Mouse (Mus musculus) gastrocnemius, postnatal 4 days (tissue): ENCODE measurements at regions not wholly inside any gene's neighbourhood (a gene's known extent, or its start where the extent isn't known, plus 50 kb on each side); places are given as distances from the start of the nearest gene placed in this dataset.

ENCODE experiments used
- DNase-seq, 2 experiments: peaks; one replicate each; pipeline ENCODE4 v3.0.0; 2021 to 2022; ENCODE audit warnings: low spot score in 2 of 2, mixed read lengths in 2 of 2

DNA sequence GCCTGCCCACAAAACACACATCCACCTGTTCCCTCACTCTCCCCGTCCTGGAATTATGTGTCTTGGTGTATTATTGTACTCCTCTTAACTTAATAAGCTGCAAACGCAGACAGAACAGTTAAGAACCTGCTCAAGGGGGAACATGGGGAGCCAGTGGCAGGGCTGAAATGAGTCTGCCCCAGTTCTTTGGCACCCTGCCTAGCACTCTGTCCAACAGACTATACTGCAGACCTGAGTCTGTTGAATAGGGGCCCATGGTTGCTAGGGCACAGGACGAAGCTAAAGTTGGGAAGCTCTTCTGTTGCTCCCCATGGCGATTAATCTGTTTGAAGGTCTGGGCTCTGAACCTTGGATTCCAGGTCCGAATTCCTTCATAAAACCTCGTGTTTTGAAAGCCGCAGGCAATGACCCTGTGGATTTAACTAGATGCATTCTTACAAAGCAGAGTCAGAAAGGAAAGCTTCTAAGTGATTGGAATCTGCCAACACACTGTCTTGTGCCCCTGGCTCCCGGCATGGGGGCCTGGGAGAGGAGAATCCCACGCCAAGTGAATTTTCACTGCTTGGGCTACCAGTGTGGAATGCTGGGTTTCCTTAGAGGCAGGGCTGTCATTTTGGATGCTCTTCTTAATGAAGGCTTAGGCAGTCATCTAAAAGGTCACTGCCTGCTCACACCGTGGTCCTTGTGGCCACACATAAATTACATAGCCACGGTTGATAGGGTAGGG is 479.3 kb downstream of the Nedd1 start:
- peak in 1 of 2 experiments; percentile 14 for DNase-seq

DNA sequence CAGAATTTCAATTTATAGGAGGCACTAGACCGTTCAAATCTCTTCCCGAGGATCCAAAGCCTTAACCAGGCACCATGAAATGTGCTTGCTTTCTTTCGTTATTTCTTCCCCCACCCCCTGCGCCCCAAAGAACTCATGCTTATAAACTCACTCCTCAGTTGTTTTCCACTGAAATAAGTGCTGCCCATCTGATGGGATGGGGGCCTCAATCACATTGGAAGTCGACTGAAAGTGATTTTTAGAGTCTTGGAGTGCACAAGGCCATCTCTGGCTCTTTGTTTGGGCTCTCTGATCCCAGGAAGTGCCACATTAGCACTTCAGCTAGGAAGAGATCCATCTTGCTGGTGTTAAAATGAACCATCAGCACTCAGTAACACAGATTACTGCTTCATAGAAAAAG is 484.3 kb downstream of the Nedd1 start:
- no peak for DNase-seq

DNA sequence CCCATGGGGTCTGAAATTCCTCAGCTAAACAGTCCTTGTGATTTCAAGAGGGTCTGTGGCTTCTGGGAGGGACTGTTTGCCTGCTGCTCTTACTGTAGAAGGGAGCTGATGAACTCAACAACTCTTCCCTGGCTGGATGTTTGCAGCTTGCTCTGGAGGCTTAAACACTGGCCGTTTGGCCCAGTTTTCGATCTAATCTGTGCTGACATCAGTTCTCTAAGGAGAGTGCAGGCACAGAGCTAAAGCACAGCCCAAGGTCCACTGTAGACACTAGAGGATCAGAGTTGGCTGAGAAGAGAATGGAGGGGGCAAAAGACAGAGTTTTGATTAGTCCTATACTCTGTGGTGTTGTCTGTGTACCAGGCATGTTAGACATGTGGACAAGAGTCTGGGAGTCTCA is 490.1 kb downstream of the Nedd1 start:
- no peak for DNase-seq

DNA sequence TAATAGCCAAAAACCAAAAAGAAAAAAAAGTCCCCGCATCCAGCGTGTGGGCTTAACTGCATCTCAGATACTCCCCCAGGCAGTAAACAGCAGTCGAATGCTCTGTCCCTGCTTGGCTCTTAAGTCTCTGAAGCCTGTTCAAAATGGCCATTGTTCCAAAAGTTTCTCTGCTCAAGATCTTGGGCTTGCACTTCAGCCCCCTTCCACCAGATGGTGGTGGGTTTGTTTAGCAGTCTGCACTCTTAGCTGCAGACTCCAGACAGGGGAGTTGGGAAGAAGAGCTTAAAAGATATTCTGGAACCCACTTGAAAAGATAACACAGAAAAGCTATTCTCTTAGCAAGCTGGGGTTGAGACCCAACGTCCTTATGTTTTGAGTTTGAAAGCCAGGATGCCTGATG is 496.4 kb downstream of the Nedd1 start:
- no peak for DNase-seq

DNA sequence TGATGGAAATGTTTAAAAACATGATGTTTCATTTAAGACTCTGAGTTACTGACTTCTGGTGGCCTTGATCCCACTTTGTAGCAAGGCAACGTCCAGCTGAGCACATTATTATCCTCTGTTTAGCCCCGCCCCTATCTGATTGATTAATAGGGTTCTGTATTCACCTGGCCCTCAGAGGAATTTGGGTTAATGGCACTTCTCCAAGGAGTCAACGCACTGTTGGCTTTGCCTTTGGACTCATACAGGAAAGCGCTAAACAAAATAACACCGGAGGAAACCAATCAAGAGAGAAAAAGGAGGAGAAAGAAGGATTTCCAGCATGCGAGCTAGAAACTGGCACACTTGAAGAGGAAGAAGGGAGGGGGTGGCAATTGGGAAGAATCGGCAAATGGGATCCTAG is 497.1 kb downstream of the Nedd1 start:
- no peak for DNase-seq

DNA sequence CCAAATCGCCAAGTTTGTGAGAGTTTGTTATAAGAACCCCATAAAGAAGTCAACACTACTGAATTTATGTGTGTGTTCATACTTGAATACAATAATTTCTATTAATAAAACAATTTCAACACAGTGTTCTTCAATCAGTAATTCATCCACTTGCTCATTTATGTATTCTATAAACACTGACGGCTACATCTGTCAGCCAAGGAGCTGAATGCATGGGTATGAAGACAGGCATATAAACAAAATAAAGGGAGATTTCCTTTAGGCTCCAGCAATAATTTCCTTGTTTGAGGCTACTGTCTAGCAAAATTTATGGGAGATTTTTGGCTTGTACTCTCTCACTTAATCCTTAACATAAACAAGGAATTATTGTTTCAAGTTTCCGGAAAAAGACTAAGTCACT is 502.9 kb downstream of the Nedd1 start:
- DNase-seq = no peak

DNA sequence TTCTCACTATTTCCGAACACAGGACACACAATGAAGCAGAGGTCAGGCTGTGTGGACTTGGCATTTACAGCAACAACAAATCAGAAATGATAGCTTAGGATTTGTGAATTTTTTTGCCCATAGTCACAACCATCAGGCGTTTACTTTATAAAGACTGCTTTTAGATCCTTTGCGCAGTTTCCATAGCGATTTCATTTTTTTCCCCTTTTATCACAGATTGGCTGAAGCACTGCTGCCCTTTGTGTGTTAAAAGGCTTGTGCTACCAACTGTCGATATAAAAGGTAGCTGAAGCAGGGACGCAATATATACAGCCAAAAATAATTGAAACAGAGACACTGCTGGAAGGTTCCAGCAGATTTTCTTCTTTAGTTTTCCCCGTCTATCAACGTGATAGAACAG is 551.4 kb downstream of the Nedd1 start:
- DNase-seq = no peak

DNA sequence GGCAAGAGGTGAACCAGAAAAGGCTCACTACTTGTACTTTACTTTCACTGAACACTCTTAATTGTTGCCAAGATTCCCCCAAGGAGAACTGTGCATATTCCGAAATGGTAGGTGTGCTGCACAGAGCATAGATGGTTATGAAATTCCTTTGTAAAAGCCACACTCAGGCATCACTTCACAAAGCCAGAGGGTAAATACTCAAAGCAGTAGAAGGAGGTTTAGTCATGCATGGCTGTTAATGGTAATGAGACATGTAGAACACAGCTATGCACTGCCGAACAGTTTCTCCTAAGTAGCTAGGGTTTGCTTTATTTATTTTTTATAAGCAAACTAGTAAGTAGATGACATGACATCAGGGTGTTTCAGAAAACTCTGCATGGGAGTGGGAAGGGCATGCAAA is 556.2 kb downstream of the Nedd1 start:
- no peak for DNase-seq

DNA sequence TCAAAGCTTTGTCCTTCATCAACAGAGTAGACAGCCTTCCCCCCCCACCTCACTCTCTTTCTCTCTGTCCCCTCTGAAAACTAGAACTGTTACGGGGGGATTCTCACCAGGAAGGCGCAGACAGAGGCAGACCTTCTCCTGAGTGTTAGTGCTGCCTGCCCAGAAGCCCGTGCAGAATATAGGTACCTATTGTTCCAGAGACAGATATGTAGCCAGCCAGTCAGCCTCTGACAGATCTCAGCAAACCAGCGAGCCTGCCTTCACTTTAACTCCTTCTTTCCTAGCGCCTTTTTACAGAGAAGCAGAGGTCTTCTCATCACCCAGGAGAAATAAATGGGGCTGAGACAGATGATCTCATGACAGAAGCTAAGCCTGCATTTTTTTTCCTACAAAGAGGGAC is 557.2 kb downstream of the Nedd1 start:
- no peak for DNase-seq

DNA sequence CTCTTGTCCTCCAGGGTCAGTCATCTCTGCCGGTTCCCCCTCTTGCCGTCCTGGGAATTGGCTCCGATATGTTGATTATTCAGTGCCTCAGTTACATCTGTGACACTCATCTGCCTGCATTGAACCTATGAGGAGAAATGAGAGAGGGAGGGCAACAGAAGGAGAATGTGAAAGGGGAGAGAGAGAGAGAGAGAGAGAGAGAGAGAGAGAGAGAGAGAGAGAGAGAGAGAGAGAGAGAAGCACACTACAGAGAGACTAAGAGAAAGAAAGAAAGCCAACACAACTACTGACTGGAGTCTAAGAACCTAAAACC is 557.6 kb downstream of the Nedd1 start:
- DNase-seq = no peak

DNA sequence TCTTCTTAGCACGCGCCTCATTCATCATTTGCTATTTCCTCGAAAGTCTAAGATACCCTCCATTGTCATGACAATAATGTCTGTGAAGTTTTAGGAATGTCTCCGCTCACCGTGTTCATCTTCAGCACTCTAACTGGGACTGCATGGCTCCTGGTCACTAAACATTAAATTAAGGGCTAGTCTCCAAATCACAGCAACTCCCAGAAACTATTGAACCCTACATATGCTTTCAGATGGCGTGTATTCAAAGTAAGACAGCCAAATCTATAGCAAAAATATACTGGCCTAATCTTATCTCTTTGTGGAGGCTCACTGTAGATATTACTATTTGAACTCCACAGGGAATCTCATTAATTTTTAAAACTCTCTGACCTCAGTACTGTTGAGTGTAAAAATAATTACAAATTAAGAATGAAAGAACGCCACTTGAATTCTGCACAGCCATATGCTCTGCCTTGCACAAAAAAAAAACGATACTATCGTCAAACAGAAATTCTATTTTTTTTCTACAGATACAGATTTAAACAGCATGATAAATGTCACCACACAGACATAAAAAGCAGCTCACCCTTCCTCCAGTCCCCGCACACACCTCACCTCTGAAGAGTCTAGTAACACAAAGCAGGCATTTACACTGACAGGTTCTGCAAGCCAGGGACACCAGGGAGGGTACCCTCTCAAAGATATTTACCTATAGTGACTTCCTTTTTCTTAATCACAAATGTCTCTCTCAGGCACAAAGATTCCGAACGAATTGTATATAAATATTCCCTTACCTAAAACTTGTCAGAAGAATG is 558.2 kb downstream of the Nedd1 start:
- no peak for DNase-seq

DNA sequence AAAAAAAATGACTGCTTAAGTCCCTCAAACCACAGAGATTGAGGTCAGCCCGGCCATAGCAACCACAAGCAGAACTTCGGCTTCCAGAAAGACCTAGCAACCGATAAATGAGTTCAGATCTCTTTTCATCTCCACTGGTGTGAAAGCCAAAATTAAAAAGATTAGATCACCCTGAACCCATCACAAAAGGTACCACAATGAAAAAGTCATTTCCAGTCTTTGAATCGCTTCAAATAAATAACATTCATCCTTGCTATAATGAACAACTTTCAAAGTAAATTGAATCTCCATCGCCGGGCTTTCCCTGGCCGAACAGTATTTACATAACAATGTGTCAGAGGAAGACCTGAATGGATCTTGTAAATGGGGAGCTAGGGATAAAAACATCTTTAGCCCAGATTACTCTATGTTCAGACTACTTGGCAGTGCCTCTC is 559.1 kb downstream of the Nedd1 start:
- no peak for DNase-seq

DNA sequence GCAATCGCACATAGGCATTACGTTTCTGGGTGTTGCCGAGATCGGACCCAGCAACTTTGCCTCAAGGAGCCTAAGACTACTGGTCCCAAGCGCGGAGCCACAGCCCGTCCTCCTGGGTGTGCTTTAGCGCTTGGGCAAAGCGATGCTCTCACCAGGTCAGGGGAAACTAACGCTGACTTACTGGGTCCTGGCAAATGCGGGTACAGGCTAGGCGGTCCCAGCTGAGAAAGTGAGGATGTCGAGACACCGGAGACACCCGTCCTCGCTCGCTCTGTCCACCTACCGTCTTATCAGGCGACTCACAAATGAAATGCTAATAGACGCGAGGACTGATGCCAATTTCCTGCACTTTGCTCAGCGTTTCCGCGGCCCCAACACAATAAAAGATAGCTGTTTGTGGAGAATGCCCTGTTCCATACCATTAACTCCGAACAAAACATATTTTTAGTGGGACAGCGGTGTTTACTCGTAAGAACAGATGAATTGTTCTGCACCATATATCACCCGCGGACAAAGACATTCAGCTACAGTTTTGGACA is 559.7 kb downstream of the Nedd1 start:
- peak in 1 of 2 experiments; percentile 8 for DNase-seq

DNA sequence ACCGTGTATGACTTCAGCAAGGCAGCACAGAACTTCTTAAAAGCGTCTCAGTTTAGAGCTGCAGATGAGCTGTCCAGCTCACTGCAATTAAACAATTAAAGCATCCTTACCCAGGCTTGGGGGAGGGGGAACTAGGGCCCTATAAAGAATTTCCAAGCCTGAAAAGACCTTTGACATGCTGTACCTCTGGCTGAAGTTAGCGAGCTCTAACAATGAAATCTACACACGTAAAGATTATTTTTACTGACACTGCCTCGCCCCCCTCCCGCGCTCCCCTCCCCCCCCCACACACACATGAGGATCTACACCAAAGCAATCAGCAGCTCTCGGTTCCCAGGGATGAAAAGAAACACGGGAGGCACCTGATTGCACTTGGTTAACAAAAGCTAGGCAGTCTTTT is 560.7 kb downstream of the Nedd1 start:
- no peak for DNase-seq

DNA sequence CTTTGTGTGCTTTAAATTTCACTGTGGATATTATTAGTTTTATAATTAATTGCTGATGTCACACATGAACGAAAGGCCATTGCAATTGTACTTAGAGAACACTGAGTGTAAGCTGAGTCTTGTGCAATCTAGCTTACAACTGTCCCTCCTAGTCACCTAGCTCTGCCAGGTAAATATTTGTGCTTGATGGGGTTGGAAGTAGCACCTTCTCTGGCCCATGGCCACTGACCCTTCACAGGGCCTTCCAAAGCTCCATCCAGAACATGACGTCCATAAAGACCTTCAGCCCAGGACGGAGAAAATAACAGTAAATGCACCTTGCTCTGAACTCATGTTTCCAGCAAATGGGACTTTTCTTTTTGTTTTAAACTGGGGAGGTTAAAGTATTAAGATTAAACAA is 576.0 kb downstream of the Nedd1 start:
- no peak for DNase-seq

DNA sequence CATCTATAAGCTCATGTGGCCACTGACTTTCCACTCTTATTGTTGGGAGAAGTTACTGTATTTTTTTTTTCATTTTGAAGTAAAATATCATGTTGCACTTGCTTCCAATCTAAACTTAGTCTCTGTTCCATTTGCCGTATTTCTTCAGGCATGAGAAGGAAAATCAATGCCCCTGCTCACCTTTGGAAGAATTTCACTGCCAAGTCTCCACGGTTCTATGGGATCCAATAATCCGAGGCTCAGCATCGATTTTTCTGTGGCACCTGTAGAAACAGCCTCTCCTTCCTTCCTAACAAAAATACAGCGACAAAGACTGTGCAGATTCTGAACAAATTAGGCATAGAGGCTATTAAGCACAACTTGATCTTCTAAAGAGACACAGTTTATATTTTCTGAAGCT is 586.7 kb downstream of the Nedd1 start:
- DNase-seq = no peak

DNA sequence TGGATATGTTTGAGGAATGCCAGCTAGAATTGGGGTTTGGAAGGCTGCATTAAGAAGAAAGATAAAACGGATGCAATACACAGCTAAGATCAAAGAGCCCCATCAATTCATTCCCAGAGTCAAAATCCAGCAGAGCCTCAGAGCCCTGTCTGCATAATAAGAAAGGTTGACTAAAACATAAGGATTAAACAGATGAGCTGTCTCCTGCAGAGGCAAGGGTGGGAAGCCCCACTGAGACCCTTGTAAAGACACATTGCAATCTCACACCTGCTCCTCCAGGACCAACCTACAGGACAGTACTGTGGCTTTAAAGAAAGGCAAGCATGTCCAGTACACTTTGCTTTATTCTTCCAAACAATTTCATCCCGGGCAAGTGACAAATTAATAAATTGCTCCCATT is 609.4 kb downstream of the Nedd1 start:
- DNase-seq = no peak

DNA sequence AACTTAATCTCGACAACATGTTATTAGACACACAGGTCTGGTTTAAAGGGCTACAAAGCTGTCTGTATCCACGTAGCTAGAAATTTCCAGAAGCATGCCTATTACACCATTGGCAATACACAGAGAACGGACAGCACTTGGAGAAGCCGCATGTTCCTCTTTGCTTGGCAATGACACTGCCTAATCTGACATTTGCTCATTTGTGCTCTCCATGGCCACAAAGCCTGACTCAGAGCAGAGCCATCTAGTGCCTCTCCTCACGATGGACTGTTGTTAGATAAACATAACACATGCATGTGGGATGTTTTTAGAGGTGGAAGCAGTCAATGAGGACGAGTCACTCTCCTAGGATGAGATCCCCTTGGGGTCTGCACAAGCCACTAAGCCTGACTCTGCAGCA is 615.9 kb downstream of the Nedd1 start:
- DNase-seq = no peak

DNA sequence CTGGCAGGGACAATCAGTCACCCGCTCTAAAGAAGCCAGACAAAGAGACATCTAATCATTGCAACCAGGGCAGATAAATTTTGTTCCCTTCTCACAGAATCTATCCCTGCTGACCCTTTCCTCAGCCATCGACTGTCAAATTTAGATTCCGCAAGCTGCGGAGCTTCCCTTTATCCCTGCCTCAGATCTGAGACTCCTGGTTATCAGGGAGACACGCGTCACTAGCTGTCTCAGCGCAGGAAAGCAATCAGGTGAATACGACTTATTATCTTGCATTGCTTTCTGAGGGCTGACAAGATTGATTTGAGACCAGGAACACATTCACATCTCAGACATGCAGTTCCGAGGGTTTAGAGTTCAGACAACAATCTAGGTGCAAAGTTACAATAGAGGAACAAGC is 618.3 kb downstream of the Nedd1 start:
- no peak for DNase-seq

DNA sequence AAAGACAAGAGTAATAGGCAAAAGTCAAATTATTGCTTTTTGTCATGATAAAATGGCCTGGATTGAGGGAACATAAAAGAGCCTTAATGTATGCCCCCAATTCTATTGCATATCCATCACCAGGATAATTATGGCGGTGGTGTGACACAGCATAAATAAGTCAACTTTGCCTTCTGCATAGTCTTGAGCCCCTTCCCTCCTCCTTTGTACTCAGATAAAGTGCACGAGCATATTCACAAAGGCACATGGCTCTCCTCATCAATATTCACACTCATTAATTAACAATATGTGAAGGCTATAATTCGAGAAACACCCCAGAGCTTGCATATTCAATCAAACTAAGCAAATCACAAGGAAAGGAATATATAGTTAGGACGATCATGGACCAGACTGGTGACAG is 619.5 kb downstream of the Nedd1 start:
- DNase-seq = no peak

DNA sequence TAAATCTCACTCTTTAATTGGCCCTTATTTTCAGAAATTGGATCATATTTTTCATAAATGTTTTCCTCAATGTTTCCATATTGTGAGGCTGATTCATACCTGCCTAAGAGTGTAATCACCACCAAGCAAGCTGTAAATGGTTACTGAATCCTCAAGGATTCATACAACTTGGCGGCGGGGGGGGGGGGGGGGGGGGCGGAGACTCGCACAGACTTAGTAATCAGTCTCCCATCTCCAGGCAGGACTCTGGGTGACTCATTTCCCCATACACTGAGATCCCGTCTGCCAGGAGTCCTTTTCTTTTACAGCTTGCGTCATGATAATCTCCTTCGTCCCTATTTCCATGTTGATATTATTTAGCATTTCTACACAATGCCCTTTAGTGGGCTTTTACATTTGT is 624.7 kb downstream of the Nedd1 start:
- no peak for DNase-seq

DNA sequence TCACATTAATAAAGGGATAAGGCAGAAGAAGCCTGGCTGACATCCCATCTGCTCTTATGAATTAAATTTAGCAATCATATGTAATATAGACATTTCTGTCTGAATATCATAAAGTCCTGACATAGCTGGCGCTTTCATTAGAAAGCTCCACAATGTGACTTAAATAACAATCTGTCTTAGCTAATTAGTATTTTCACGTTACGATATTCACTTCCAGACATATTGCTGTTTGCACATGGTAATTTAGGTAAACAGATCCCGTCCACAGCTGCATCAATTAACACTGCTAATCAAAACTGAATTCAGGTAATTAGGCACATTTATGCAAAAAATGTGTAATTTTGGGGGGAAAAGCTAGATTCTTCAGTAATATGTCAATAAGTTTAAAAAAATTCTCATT is 625.1 kb downstream of the Nedd1 start:
- no peak for DNase-seq
